Mouse (Mus musculus) forebrain, postnatal 0 days (tissue): ENCODE data around the gene Kcnh3. TPM values are rescaled to one million over a fixed set of nuclear protein-coding genes. Genes with fewer than 3 reads are reported as not detected.
A peak's percentile ranks its signal among the peaks of the same experiment; 100 is the strongest.

Experiments used
- ATAC-seq: fragments of 200-750 bp; cut with Nextera tagmentation; 2 replicates; pipeline ENCODE4 v1.8.0; 2017; ENCODE audit warnings: mild to moderate bottlenecking, moderate library complexity
- DNase-seq: peaks from one replicate; pipeline ENCODE4 v3.0.0-alpha.2; 2015
- H3K27ac ChIP-seq: fragments of 300-500 bp; sonication (generic); 2 replicates; pipeline ENCODE4 v1.5.1; 2014; ENCODE audit warnings: low read depth, mild to moderate bottlenecking, antibody characterized with exemption, low read length, moderate library complexity, mixed read lengths
- H3K27me3 ChIP-seq: fragments of 300-500 bp; sonication (generic); 2 replicates; pipeline ENCODE4 v1.6.1; 2014; ENCODE audit warnings: mild to moderate bottlenecking, low read length, mixed read lengths; ENCODE audit not compliant: insufficient read depth
- H3K36me3 ChIP-seq: fragments of 300-500 bp; sonication (generic); 2 replicates; pipeline ENCODE4 v1.6.1; 2014; ENCODE audit warnings: mild to moderate bottlenecking, moderate library complexity; ENCODE audit not compliant: insufficient read depth
- H3K4me1 ChIP-seq: fragments of 300-500 bp; sonication (generic); 2 replicates; pipeline ENCODE4 v1.6.1; 2014; ENCODE audit warnings: antibody characterized with exemption; ENCODE audit not compliant: insufficient read depth
- H3K4me2 ChIP-seq: fragments of 300-500 bp; sonication (generic); 2 replicates; pipeline ENCODE4 v1.6.1; 2014; ENCODE audit warnings: low read depth, mild to moderate bottlenecking, moderate library complexity
- H3K4me3 ChIP-seq: fragments of 300-500 bp; sonication (generic); 2 replicates; pipeline ENCODE4 v1.5.1; 2014; ENCODE audit warnings: low read depth, low read length, mixed read lengths
- H3K9ac ChIP-seq: fragments of 300-500 bp; sonication (generic); 2 replicates; pipeline ENCODE4 v1.6.1; 2014; ENCODE audit warnings: mild to moderate bottlenecking
- H3K9me3 ChIP-seq: fragments of 300-500 bp; sonication (generic); 2 replicates; pipeline ENCODE4 v1.6.1; 2016; ENCODE audit warnings: low read length
- CTCF ChIP-seq: sonication (generic); IDR thresholded peaks from 2 replicates; pipeline ENCODE4 v1.5.1; 2016; ENCODE audit warnings: antibody characterized with exemption, control low read depth, low read depth
- WGBS: fragments of 180-500 bp; shearing (Covaris S2); extraction: QIAGEN DNeasy Blood & Tissue Kit; methylation state at CpG from one replicate; pipeline ENCODE4 v1.1.7; 2014; 5-methylcytosine and 5-hydroxymethylcytosine counted together
- polyA plus RNA-seq: library from polyadenylated mRNA; unstranded; fragments of >200 nt; fragmentation: Nextera tagmentation; extraction: Ambion mirVana; gene quantifications from 2 replicates; pipeline ENCODE4 v1.2.1, GENCODE M21; 2015
- total RNA-seq: library from RNA; depleted of rRNA; stranded (reverse); fragments of >200 nt; gene quantifications from 2 replicates; pipeline ENCODE4 v1.2.3, GENCODE M21; 2014

The Kcnh3 gene
- total and polyA plus RNA-seq, 2 experiments from 2014 or later: 7.7 to 435 TPM

DNA sequence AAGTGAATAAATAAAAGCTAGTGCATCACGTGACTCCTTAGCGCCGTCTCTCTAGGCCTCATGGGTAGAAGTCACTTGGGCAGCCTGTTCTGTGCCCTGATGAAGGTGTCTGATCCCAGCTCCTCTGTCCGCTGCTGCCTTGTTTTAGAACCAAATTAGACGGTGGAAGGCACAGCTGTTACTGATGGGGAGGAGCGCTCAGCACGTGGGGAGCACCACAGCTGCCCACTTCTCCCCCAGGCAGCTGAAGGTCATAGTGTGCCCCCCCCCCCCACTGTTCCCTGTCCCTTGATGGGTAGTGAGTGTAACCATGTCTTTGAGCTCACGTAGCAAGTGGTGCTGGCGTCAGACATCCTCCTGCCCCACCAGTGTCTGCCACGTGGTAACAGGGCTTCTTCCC, 11.5 kb upstream of the Kcnh3 start:
- ATAC-seq (no peak), DNase-seq (no peak)
- WGBS: 90% methylated on average over 10 of the region's 10 CpGs
- H3K4me3 ChIP-seq: no peak overlapping the region
- TF ChIP-seq CTCF: no peak
- no peak overlapping the region for H3K4me2 ChIP-seq
- no peaks in the 10 kb centered on the region for H3K27me3 ChIP-seq
- no peak overlapping the region for H3K9ac ChIP-seq
- H3K36me3 ChIP-seq: peaks cover 34% of the 10 kb centered on the region
- no peaks in the 10 kb centered on the region for H3K9me3 ChIP-seq
- no peaks in the 10 kb centered on the region for H3K4me1 ChIP-seq
- no peak overlapping the region for H3K27ac ChIP-seq

DNA sequence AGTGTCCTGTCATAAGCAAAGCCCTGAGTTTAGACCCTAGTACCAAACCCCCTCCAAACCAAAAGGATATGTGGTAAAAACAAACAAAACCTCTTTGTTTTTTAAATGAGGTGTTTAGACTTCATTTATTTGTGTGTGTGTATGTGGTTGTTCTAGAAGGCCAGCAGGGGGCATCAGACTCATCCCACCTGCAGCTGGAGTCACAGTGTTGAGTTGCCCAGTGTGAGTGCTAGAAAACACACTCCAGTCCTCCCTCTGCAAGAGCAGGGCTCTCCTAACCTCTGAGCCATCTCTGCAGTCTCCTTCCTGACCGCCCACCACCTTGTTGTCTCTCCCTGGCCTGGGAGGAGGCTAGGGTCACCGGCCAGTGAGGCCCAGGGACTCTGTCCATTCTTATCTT, 9.7 kb upstream of the Kcnh3 start:
- H3K4me2 ChIP-seq: no peak overlapping the region
- peaks cover 2% of the 10 kb centered on the region for H3K27me3 ChIP-seq
- H3K9ac ChIP-seq: no peak overlapping the region
- H3K4me1 ChIP-seq: no peaks in the 10 kb centered on the region
- DNase-seq (no peak), ATAC-seq (no peak)
- H3K36me3 ChIP-seq: peaks cover 26% of the 10 kb centered on the region
- H3K4me3 ChIP-seq: no peak overlapping the region
- H3K27ac ChIP-seq: no peak overlapping the region
- peak; percentile 48 for TF ChIP-seq CTCF
- no peaks in the 10 kb centered on the region for H3K9me3 ChIP-seq
- 88% methylated on average over 2 of the region's 2 CpGs for WGBS

DNA sequence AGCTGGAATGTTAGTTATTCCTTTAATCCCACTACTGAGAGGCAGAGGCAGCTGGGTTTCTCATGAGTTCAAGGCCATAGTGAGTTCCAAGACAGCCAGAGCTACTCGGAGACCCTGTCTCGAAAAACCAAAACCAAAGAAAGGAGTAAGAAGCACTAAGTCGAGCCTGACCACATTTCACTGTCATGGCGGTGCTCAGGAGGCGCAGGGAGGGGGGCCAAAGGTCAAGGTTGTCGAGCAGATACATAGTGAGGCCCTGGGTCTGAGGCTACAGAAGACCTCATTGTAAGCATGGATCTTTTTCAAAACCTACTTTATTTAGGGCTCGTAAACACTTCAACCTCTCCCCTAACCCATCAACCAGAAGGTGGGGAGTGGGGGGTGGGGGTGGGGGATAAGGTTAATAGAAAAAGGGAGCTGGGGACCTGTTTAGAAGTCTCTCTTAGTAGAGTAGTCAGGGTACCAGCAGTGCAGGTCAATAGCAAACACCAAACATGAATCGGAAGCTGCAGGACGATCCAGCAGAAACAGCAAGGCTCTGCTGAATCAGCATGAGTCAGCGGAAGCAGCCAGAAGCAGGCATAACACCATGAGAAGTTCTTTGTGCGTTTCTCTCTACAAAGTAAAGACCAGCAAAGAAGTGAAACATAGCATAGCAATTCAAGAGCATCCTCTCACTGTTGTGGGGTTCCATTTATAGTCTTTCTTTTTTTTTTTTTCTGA, 8.8 kb upstream of the Kcnh3 start:
- Histone ChIP-seq H3K36me3 (peaks cover 19% of the 10 kb centered on the region), H3K27me3 (peaks cover 8% of the 10 kb centered on the region), H3K4me1 (no peaks in the 10 kb centered on the region), H3K27ac (no peak overlapping the region), H3K9ac (no peak overlapping the region), H3K4me3 (no peak overlapping the region), H3K4me2 (no peak overlapping the region), H3K9me3 (no peaks in the 10 kb centered on the region)
- no peak for ATAC-seq
- WGBS: 90% methylated on average over 11 of the region's 11 CpGs
- no peak for DNase-seq
- TF ChIP-seq CTCF: no peak

DNA sequence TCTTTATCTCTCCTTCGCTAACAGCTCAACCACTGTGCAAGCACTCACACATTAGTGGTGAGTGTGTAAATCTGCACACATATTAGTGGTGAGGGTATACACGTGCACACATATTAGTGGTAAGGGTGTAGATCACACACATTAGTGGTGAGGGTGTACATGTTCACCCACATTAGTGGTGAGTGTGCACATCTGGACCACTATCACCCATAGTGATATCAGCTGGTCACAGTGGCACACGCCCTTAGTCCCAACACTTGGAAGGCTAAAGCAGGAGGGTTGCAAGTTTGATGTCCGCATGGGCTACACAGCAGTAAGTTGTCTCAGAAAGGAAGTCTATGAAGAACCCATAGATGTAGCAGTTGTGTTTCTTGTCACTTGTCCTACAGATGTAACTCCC, 7.0 kb upstream of the Kcnh3 start:
- peaks cover 2% of the 10 kb centered on the region; the same call in 1 of the 2 replicates for H3K36me3 ChIP-seq
- no peak for DNase-seq
- peaks cover 21% of the 10 kb centered on the region for H3K27me3 ChIP-seq
- WGBS: 94% methylated on average over 4 of the region's 4 CpGs
- no peaks in the 10 kb centered on the region for H3K4me1 ChIP-seq
- H3K9me3 ChIP-seq: no peaks in the 10 kb centered on the region
- H3K4me3 ChIP-seq: no peak overlapping the region
- TF ChIP-seq CTCF: no peak
- ATAC-seq: no peak
- no peak overlapping the region for H3K9ac ChIP-seq
- H3K4me2 ChIP-seq: no peak overlapping the region
- H3K27ac ChIP-seq: no peak overlapping the region

DNA sequence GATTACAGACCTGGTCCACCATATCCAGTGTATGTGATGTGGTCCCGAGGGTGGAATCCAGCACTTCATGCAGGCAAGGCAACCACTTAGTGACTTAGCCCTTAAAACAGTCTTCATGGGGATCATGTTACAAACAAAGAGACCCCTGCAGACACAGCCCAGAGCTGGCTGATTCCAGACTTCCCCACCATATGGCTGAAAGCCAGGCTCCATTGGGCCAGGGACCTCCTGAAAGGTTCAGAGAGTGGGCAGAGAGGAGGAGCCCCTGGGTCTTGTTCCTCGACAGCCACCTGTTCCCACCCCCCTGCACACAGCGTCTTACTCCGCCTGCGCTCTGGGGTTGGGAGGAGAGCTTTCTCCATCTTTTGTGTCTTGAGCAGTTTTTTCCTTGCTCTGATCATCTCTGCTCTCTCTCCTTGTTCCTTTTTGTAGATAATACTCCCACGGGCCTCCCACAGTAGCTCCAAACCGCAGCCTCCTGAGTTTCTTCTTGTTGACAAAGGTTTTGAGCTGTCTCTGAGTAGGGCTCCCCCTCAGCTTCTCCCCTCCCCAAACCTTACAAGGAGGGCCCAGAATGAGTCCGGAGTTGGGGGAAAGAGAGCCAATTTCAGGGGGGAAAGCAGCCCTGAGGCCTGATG, 3.2 kb upstream of the Kcnh3 start:
- peaks cover 37% of the 10 kb centered on the region for H3K27me3 ChIP-seq
- no peak for DNase-seq

DNA sequence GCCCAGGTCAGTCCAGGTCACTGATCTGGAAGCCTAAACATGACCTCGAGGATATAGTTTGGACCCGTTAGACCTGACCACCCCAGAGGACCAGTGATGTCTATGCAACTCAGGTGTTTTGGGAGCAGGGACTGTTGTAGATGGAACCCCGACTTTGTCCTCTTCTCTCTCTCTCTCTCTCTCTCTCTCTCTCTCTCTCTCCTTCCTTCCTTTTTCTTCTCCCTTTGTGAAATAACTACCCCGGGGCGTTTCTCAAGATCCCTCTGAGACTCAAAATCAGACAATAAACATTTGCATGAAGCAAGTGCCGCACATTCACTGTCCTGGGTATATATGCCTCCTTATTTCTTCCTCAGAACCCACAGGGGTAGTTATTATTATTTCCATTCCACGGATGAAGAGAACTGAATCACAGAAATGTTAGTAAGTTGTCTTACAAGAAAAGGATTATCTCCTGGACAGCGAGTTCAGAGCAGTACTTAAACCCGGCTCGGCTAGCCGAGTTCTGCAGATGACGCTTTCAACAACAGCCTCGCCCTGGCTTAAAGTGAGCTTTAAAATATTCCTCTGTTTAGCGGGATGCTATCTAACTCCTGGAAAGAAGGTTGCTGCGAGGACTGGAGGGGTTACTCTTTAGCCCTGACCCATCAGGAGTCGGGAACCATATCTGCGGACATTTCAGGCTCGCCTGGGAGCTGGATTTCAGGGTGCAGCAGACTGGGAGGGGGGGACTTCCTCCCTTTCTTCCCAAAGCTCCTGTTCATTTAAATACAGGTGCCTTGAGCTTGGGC, 1.7 kb upstream of the Kcnh3 start:
- Histone ChIP-seq H3K27me3 (peaks cover 52% of the 10 kb centered on the region), H3K4me2 (peak overlapping the region; percentile 68), H3K4me1 (no peaks in the 10 kb centered on the region; the same call in 1 of the 2 replicates), H3K36me3 (no peaks in the 10 kb centered on the region), H3K9me3 (no peaks in the 10 kb centered on the region), H3K9ac (peak overlapping the region; percentile 50; the same call in 1 of the 2 replicates), H3K4me3 (peak overlapping the region; percentile 47), H3K27ac (no peak overlapping the region)
- ATAC-seq: no peak
- DNase-seq: peak; percentile 35
- WGBS: 5% methylated on average over 18 of the region's 18 CpGs
- no peak for TF ChIP-seq CTCF

More for the DNA sequence above, 3.2 kb upstream of the Kcnh3 start:
- ATAC-seq: no peak
- H3K9me3 ChIP-seq: no peaks in the 10 kb centered on the region
- no peak overlapping the region for H3K9ac ChIP-seq
- H3K27ac ChIP-seq: no peak overlapping the region
- no peaks in the 10 kb centered on the region for H3K36me3 ChIP-seq
- no peak overlapping the region for H3K4me3 ChIP-seq
- no peak for TF ChIP-seq CTCF
- H3K4me2 ChIP-seq: no peak overlapping the region
- WGBS: 14% methylated on average over 8 of the region's 8 CpGs
- no peaks in the 10 kb centered on the region; the same call in 1 of the 2 replicates for H3K4me1 ChIP-seq
